Mouse (Mus musculus): ENCODE measurements around the gene 1110059G10Rik. TPM values are rescaled to one million over a fixed set of nuclear protein-coding genes. Genes with fewer than 3 reads are reported as not detected.

1110059G10Rik gene
- total RNA-seq (2021), result 10 to 100 TPM; 35.7 to 45.3 TPM
- long read RNA-seq, experiment 1, transcript 1110059G10Rik-201 (3 exons, 3,361 nt), result major isoform, 11 of 12 reads
- long read RNA-seq, experiment 1, partial matches to known transcripts, result 1 of 12 reads
- long read RNA-seq, experiment 1, other reads (novel, unspliced or antisense), result 0 of 12 reads
- long read RNA-seq, experiment 2, transcript 1110059G10Rik-201 (3 exons, 3,361 nt), result major isoform, 16 of 30 reads
- long read RNA-seq, experiment 2, partial matches to known transcripts, result 13 of 30 reads
- long read RNA-seq, experiment 2, other reads (novel, unspliced or antisense), result 0 of 30 reads

GRCm38 (mm10) chr9:122950643-122951475 lies at the start of gene 1110059G10Rik, which contains the start of gene Kif15:
Gene 1110059G10Rik (minus strand): TSS chr9:122951000.
Gene Kif15 (plus strand): TSS chr9:122951046.
- peak; percentile 88 to 91 for DNase-seq (ENCODE audit: low spot score in 2 of 2)

- DNase-seq (ENCODE audit: low spot score in 2 of 2), result no peak
These were observed 48.4 kb upstream of the 1110059G10Rik start for GRCm38 (mm10) chr9:122999193-122999586.

GRCm38 (mm10) chr9:122998406-122999192 lies 47.8 kb upstream of the 1110059G10Rik start:
- no peak for DNase-seq (ENCODE audit: low spot score in 2 of 2)

- DNase-seq (ENCODE audit: low spot score in 2 of 2), result no peak
These were observed 21.9 kb downstream of the 1110059G10Rik start for GRCm38 (mm10) chr9:122928915-122929314.

GRCm38 (mm10) chr9:122922936-122923381 lies 27.8 kb downstream of the 1110059G10Rik start, which contains the start of gene Zfp105:
Gene Zfp105 (plus strand): TSS chr9:122923072.
- peak; percentile 41 to 55 for DNase-seq (ENCODE audit: low spot score in 2 of 2)

GRCm38 (mm10) chr9:122922436-122922835 lies 28.4 kb downstream of the 1110059G10Rik start:
- no peak for DNase-seq (ENCODE audit: low spot score in 2 of 2)

GRCm38 (mm10) chr9:122902717-122903535 lies 47.9 kb downstream of the 1110059G10Rik start:
- peak; percentile 10 to 36 for DNase-seq (ENCODE audit: low spot score in 2 of 2)

- DNase-seq (ENCODE audit: low spot score in 2 of 2), result no peak
These were observed 49.8 kb downstream of the 1110059G10Rik start for GRCm38 (mm10) chr9:122901047-122901446.

Other genes with a start within 250 kb of the 1110059G10Rik start
- gene Topaz1, start 203.7 kb downstream of the 1110059G10Rik start, total RNA-seq (2021), result under 1 TPM in 1 of 2 experiments, not detected in 1; 0.06 TPM
- 10 to 100 TPM; 18.6 to 18.8 TPM for gene Tcaim, start 145.5 kb downstream of the 1110059G10Rik start, total RNA-seq (2021)
- gene Gm35549, start 107.0 kb downstream of the 1110059G10Rik start, total RNA-seq (2021), result under 1 TPM; 0.31 to 0.42 TPM
- gene Zfp445, start 85.0 kb downstream of the 1110059G10Rik start, total RNA-seq (2021), result 100 to 1,000 TPM; 194 to 202 TPM
- gene Zkscan7, start 65.3 kb downstream of the 1110059G10Rik start, total RNA-seq (2021), result 10 to 100 TPM; 16.7 to 18.7 TPM
- 10 to 100 TPM in 1 of 2 experiments, 1 to 10 TPM in 1; 10.0 to 13.4 TPM for gene Zfp105, start 27.9 kb downstream of the 1110059G10Rik start, total RNA-seq (2021)
- gene Kif15, start within 50 bp of the 1110059G10Rik start, total RNA-seq (2021), result 10 to 100 TPM; 21.2 to 26.0 TPM
- gene Tmem42, start 70.3 kb upstream of the 1110059G10Rik start, total RNA-seq (2021), result 10 to 100 TPM; 24.5 to 29.4 TPM
- gene Tgm4, start 83.7 kb upstream of the 1110059G10Rik start, total RNA-seq (2021), result 1 to 10 TPM; 1.3 to 1.4 TPM
- gene Zdhhc3, start 162.2 kb upstream of the 1110059G10Rik start, total RNA-seq (2021), result 10 to 100 TPM; 77.9 to 81.1 TPM
- 10 to 100 TPM; 55.3 to 60.2 TPM for gene Exosc7, start 162.2 kb upstream of the 1110059G10Rik start, total RNA-seq (2021)
- gene Clec3b, start 199.9 kb upstream of the 1110059G10Rik start, total RNA-seq (2021), result 10 to 100 TPM; 37.2 to 44.0 TPM